ENCODE assay signal across 20 mouse cellular contexts in the genomic region with DNA sequence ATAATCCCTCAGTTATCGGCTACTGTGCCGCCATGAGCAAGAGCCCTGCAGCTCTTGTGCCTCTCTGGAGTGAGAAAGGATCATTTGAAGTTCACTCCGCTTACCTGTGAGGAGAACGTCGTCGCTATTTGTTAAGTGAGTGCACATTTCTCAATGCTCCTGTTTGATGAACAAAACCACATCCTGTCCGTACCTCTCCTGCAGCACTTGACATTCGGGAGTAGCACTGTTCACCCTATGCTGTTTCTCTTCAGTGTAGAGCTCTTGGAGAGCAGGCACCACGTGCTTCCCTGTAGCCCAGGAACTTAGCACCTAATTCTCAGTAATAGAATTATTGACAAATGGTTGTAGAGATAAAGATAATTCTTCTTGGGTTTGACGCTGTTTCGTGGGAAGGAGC. TPM values are rescaled to one million over a fixed set of nuclear protein-coding genes. Genes with fewer than 3 reads are reported as not detected.
DNase-seq lines count a peak whose midpoint lies in the region; ATAC-seq lines count a peak whose summit lies in the region.
"Had no signal": no experiment of that assay in that cellular context is flagged by ENCODE, and none has a peak within 500 bp of the region (broad histone marks: within the 10 kb centered on the region; RNA-seq: fewer than 3 reads in every experiment).

No protein-coding gene starts in this region.

- H3K27ac ChIP-seq in midbrain, embryonic 14.5 days (replicated peaks; ENCODE audit: low read depth, low read length) = no peak overlapping the region
- H3K27ac ChIP-seq: forebrain, embryonic 12.5 days; gastrocnemius, adult 2 months; limb, embryonic 10.5 days; midbrain, embryonic 10.5 days had no signal

- H3K4me2 ChIP-seq in midbrain, embryonic 14.5 days (ENCODE audit: low read length) = no peak overlapping the region
- H3K4me2 ChIP-seq: forebrain, embryonic 12.5 days; heart, embryonic 12.5 days; liver, embryonic 11.5 days had no signal

- peak; percentile 46 for DNase-seq in heart, adult 11 months
- no peak for DNase-seq in heart, postnatal 4 days
- peak; percentile 69 for DNase-seq in thymus, postnatal 0 days (ENCODE audit: low spot score)
- DNase-seq in thymus, postnatal 4 days = no peak
- DNase-seq in lung, postnatal 36 days = peak; percentile 65
- no peak for DNase-seq in midbrain, embryonic 14.5 days
- DNase-seq in retina, embryonic 14.5 days (ENCODE audit: low spot score) = no peak
- no peak for DNase-seq in ovary, postnatal 36 days (ENCODE audit: low spot score)
- DNase-seq: cerebellum, adult 2 months; cerebellum, postnatal 36 days; gastrocnemius, adult 2 months; kidney, adult 8-10 months; right cerebral cortex, postnatal 25 days had no signal

- no peaks in the 10 kb centered on the region for H3K9me3 ChIP-seq in midbrain, embryonic 14.5 days (ENCODE audit: control insufficient read depth, low read length)
- H3K9me3 ChIP-seq: forebrain, embryonic 12.5 days; heart, embryonic 12.5 days; limb, embryonic 10.5 days; midbrain, embryonic 10.5 days had no signal

- WGBS in midbrain, embryonic 14.5 days = 96% methylated on average over 11 of the region's 11 CpGs

- no peak for ATAC-seq in midbrain, embryonic 14.5 days (ENCODE audit: low FRiP score, low TSS enrichment)
- ATAC-seq: hindbrain, embryonic 16.5 days had no signal

- no peak overlapping the region for H3K9ac ChIP-seq in midbrain, embryonic 14.5 days (replicated peaks; ENCODE audit: low read length)
- H3K9ac ChIP-seq: forebrain, embryonic 12.5 days; heart, embryonic 12.5 days had no signal

- H3K27me3 ChIP-seq in midbrain, embryonic 14.5 days (ENCODE audit: control insufficient read depth, insufficient read depth, low read length) = no peaks in the 10 kb centered on the region
- H3K27me3 ChIP-seq: CH12.LX; forebrain, embryonic 12.5 days; heart, embryonic 12.5 days had no signal

- no peaks in the 10 kb centered on the region for H3K36me3 ChIP-seq in midbrain, embryonic 14.5 days (ENCODE audit: control insufficient read depth, insufficient read depth, low read length)

- 0 out of 2 replicates have a peak, but pooled peaks cover 1% of the 10 kb centered on the region for H3K4me1 ChIP-seq in midbrain, embryonic 14.5 days (ENCODE audit: control insufficient read depth, insufficient read depth, low read length)
- H3K4me1 ChIP-seq: limb, embryonic 10.5 days; midbrain, embryonic 10.5 days had no signal

- H3K4me3 ChIP-seq in midbrain, embryonic 14.5 days (replicated peaks; ENCODE audit: low read depth, low read length) = no peak overlapping the region
- H3K4me3 ChIP-seq: forebrain, embryonic 12.5 days; gastrocnemius, adult 2 months; heart, embryonic 12.5 days; limb, embryonic 10.5 days; midbrain, embryonic 10.5 days had no signal

RNA-seq across cellular contexts. Expression of a gene that starts 44.5 kb away (rescaled TPM):
- 100 to 1,000 TPM; 423 to 424 TPM for total RNA-seq in heart, postnatal 4 days (2021)
- polyA plus RNA-seq in thymus, postnatal 0 days (2015; fragmentation: Nextera tagmentation; extraction: Ambion mirVana) = 53.7 and 60.1 TPM in 2 replicates
- polyA plus RNA-seq in midbrain, embryonic 14.5 days (2014; fragmentation: Nextera tagmentation; extraction: Ambion mirVana) = 133 and 164 TPM in 2 replicates

Comparison
In these comparisons a context has a peak if more than half of its experiments do, and no peak if none do; other contexts are left out.
1. DNase-seq: peak in heart, adult 11 months (single experiment), thymus, postnatal 0 days (single experiment) and lung, postnatal 36 days (single experiment); none in heart, postnatal 4 days (single experiment), thymus, postnatal 4 days (single experiment), midbrain, embryonic 14.5 days (single experiment), retina, embryonic 14.5 days (single experiment) and ovary, postnatal 36 days (single experiment).